Mouse (Mus musculus) layer of hippocampus, adult 2 months (tissue): ENCODE results near the gene Vax2. TPM values are rescaled to one million over a fixed set of nuclear protein-coding genes. Genes with fewer than 3 reads are reported as not detected.

ENCODE experiments used
- DNase-seq, 2 experiments: peaks; one replicate each; pipeline ENCODE4 v3.0.0; 2022; ENCODE audit warnings: low spot score in 2 of 2
- H3K27ac ChIP-seq: fragments of 200-600 bp; 2 replicates; pipeline ENCODE4 v1.8.1; 2022
- H3K4me3 ChIP-seq: fragments of 200-600 bp; 2 replicates; pipeline ENCODE4 v1.8.1; 2022; ENCODE audit warnings: mild to moderate bottlenecking
- CTCF ChIP-seq: fragments of 200-600 bp; conservative IDR thresholded peaks from 2 replicates; pipeline ENCODE4 v1.8.1; 2022; ENCODE audit warnings: antibody characterized with exemption, mild to moderate bottlenecking, moderate library complexity
- total RNA-seq, 2 experiments: library from RNA; stranded (reverse); gene quantifications; 2 replicates each; pipeline ENCODE4 v1.2.3; 2021

Vax2 gene
- total RNA-seq, 2 experiments from 2014 or later = not detected

DNA sequence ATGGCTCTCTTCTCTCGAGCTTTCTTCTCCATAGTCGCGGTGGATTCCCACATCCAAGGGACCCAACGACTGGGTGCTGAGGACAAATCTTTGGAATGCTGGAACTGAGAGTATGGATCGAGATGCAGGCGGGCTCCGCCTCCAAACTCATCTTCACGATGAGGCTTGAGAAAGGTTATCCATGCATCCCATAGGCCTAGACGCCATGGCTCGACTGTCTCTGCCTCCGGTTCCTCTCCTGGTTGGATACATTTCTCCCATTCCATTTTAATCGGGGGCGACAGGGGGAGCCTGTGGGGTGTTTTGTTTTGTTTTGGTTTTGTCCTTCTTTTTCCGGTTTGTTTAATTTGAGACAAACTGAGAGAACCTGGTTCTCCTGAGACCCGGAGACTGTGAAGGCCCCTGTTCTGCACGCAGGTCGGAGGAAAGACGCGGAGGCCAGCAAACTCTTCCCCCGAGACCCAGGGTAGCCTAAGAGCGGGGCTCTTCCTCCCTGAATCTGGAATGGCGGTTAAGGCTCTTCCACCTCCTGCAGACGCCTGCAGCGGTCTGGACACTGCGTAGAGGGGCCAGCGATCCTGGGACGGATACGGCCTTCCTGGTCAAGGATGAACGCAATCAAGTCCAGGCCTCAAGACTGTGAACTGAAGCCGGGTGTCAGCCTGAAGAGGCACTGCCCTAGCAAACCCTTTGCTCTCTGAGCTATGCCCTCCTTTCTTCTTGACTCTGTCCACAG, 4.6 kb downstream of the Vax2 start:
- no peak for DNase-seq
- no peak for TF ChIP-seq CTCF
- Histone ChIP-seq H3K4me3 (no peak overlapping the region), H3K27ac (no peak overlapping the region)

DNA sequence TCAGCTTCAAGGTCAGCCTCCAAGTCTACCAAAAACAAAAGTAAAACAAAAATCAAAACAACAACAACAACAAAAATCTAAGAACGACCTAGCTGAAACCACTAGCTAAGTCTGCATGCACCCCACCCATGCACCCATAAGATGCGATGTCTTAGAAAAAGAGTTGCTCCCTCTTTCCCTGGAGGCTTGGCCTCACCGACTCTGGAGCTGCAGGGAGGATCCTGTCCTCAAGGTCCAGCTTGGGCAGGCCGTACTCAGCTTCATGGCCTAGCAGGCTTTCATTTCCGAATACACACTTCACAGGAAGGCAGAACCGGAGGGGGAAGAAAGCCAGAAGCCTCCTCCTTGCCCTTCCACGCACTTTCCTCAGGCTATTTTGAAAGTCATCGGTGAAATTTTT, 6.0 kb downstream of the Vax2 start:
- no peak for DNase-seq
- Histone ChIP-seq H3K27ac (no peak overlapping the region), H3K4me3 (no peak overlapping the region)
- no peak for TF ChIP-seq CTCF

DNA sequence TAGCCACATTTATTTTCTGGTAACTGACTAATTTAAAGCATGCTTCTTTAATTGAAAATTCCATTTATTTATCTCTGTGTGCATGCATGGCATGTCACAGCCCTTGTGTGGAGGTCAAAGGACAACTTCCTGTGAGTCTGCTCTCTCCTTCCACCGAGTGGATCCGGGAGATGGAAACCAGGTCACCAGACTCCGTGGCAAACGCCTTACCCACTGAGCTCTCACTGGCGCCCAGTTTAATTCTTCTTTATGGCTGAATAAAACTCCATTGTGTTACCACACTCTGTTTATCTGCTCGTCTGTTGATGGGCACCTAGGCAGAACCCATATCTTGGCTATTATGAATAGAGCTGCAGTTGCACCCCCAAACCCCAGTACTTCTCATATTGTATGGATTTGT, 11.5 kb downstream of the Vax2 start:
- no peak for TF ChIP-seq CTCF
- Histone ChIP-seq H3K4me3 (no peak overlapping the region), H3K27ac (no peak overlapping the region)
- no peak for DNase-seq

DNA sequence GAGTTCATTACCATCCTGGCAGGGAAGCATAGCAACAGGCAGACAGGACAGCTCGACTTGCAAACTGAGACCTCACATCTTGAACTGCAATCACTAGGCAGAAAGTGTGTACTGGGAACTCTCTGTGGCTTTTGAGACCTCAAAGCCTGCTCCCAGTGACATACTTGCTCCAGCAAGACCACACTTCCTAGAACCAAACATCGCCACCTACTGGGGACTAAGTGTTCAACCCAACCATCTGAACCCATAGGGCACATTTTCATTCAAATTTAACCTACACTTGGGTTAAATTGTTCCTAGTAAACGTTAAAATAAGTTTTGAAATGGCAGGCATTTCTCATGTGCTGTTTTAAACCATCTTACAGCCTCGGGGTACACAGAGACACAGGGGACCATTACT, 16.1 kb downstream of the Vax2 start:
- no peak for DNase-seq
- no peak overlapping the region for H3K4me3 ChIP-seq
- peak; percentile 56 for TF ChIP-seq CTCF
- H3K27ac ChIP-seq = no peak overlapping the region

DNA sequence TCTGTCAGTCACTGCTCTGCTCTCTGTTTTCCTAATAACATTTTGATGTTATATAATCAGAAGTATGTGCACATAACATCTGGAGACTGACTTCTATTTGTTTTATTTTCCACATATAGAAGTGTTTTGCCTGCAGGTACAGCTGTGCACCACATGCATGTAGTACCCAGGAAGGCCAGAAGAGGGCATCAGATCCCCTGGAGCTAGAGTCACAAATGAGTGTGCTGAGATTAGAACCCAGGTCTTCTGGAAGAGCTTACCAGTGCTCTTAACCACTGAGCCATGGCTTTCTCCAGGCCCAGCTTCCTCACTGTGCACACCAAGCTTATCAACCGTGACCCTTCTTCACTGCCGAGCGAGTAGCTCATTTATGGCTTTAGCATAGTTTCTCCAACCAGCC, 17.4 kb downstream of the Vax2 start:
- DNase-seq = no peak
- H3K4me3 ChIP-seq = no peak overlapping the region
- TF ChIP-seq CTCF = peak; percentile 77

DNA sequence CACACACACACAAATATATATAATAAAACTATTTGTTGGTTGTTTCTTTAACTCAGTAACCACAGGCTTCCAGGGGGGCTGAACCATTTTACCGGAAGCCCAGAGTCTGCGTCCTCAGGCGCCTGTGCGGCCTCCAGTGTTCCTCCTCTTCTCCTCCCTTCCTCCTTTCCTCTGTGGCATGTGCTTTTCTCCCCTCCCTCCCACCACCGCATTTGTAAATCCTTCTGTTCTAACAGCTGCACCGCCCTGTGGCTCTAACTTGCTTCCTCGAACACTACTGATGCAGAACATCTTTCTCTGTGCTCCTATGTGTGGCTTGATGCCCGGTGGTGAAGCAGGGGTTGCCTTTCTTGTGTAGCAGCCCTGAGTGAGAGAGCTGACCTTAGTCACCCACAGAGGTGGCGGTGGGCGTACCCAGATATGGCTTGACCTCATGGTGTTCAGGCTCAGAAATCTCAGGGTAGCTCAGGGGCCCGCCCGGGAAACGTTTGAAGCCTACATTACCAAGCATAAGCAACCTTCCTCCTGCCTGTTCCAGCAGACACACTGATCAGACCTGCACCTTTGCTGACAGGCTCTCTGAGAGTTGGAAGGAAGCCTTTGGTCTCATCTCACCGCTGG, 18.4 kb downstream of the Vax2 start:
- DNase-seq = peak; percentile 23
- no peak overlapping the region for H3K4me3 ChIP-seq
- no peak overlapping the region for H3K27ac ChIP-seq
- TF ChIP-seq CTCF = no peak

More for the DNA sequence above, 17.4 kb downstream of the Vax2 start:
- no peak overlapping the region for H3K27ac ChIP-seq

DNA sequence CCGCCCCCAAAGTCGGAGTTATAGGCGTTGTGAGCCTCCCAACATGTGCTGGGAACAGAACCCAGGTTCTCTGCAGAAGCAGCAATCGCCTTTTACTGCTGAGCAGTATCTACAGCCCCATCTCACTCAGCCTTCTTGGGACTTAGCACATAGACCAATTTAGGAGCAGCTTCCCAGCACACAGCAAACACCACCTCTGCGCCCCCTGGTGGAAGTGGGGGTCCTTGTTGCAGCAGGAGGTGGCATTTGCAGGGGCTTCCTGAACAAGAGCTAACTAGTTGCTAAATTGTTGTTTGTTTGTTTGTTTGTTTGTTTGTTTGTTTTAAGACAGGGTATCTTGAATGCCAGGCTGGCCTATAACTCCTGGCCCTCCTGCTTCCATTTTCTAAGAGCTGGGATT, 20.1 kb downstream of the Vax2 start:
- peak; percentile 81 for TF ChIP-seq CTCF
- H3K4me3 ChIP-seq = no peak overlapping the region
- peak in 1 of 2 experiments; percentile 69 for DNase-seq
- no peak overlapping the region for H3K27ac ChIP-seq

DNA sequence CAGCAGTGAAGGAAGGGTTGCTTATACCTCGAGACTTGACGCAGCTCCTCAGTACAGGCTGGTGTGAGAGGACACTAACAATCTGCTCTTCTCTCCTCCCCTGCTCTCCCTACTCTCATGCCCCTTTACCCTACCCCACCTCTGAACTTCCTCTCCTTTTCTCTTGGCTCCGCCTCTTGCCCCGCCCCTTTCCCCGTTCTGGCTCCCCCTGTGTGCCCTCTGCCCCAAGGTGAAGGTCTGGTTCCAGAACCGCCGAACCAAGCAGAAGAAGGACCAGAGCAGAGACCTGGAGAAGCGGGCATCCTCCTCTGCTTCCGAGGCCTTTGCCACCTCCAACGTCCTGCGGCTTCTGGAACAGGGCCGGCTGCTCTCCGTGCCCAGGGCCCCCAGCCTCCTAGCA, 26.2 kb downstream of the Vax2 start:
- H3K4me3 ChIP-seq = no peak overlapping the region
- no peak for TF ChIP-seq CTCF
- DNase-seq = no peak
- H3K27ac ChIP-seq = no peak overlapping the region

DNA sequence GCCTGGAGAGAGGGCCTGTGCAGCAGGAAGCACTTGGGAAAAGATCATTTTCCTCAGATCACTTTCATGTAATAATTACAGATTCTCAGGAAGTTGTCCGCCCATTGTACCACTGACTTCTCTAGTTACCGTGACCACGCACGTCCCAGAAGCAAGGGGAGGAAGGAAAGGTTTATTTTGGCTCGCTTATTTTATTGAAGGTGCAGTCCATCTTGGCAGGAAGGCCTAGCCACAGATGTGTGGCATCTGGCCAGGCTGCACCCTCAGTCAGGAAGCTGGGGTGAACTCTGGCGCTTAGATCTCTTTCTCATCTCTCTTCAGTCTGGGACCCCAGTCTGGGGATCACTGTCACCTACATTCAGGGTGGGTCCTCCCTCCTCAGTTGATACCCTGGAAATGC, 27.5 kb downstream of the Vax2 start:
- H3K4me3 ChIP-seq = no peak overlapping the region
- TF ChIP-seq CTCF = no peak
- no peak overlapping the region for H3K27ac ChIP-seq
- DNase-seq = no peak

DNA sequence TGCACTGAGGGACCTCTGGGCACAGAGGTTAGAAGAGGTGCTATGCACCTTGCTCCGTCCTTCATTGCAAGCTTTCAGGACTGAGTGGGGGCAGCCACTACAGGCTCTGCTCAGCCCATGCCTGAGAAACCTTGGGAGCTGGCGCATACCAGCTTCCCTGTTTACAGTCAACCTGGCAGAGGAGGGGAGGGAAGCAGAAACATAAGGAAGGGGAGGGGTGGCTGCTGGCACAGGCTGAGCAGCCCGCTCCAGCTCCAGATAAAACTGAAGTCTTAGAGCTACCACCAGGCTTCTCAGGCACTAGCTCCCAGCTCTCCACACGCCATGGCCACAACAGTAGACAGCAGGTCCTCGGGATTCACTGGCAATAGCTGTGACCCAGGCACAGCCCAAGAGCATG, 31.7 kb downstream of the Vax2 start, which contains the start of gene Atp6v1b1:
Atp6v1b1 (plus strand) TSS at position 230 of the 400 bp plus-strand sequence.
- Histone ChIP-seq H3K27ac (no peak within 1 kb of the TSS), H3K4me3 (no peak within 1 kb of the TSS)
- TF ChIP-seq CTCF = no peak
- DNase-seq = no peak

DNA sequence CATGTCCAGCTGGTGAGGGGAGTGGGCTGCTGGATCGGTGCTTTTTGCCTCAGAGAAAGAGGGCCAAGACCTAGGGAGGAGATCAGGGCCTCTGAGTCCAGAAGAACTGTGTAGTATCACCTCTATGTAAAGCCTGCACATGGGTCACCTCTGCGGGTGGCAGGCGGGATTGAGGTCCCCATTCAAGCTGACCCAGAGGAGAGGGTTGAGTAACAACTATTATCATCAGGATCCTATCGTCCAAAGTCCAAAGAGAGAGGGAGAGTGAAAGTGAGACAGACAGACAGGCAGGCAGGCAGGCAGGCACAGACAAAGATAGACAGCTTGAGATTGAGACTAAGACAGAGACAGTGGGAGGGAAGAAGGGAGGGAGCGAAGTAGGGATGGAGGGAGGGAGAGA, 32.1 kb downstream of the Vax2 start:
- TF ChIP-seq CTCF = no peak
- H3K27ac ChIP-seq = no peak overlapping the region
- DNase-seq = no peak
- no peak overlapping the region for H3K4me3 ChIP-seq

DNA sequence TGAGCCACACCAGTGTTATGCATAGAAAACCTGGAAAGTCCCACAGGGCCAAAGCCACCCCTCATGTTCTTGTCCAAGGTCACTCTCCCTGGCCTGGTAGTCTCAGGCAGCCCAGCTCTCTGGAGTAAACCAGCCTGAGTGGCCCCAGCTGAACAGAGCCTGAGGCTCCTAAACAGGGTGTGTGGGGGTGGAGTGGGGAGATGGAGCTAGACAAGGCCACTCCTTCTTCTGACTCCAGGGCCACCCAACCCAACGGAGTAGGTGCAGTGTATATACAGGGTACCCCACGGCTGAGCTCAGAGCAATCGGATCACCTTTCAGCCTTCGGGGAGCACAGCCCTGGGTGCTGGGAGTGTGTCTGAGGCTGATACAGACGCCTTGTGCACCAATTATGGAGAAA, 33.1 kb downstream of the Vax2 start:
- no peak for DNase-seq
- Histone ChIP-seq H3K27ac (no peak overlapping the region), H3K4me3 (no peak overlapping the region)
- TF ChIP-seq CTCF = no peak

DNA sequence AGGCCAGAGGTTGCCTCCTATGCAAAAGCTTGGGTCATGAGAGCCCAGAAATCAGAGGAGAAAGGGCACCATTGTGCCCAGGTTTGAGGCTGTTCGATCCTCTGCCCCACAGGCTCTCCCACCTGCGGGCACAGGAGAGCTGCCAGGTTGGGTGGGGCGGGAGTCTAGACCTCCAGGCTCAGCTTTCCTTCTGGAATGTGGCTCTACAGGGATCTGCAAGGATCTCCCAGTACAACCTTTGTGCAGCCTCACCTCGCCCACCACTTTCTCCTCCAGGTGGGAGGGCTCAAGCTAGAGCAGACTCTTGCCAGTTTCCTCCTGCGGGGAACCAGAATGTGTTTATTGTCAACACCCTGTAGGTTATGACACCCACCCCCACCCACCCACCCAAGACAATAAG, 33.5 kb downstream of the Vax2 start:
- no peak for TF ChIP-seq CTCF
- DNase-seq = no peak
- H3K27ac ChIP-seq = no peak overlapping the region
- no peak overlapping the region for H3K4me3 ChIP-seq

DNA sequence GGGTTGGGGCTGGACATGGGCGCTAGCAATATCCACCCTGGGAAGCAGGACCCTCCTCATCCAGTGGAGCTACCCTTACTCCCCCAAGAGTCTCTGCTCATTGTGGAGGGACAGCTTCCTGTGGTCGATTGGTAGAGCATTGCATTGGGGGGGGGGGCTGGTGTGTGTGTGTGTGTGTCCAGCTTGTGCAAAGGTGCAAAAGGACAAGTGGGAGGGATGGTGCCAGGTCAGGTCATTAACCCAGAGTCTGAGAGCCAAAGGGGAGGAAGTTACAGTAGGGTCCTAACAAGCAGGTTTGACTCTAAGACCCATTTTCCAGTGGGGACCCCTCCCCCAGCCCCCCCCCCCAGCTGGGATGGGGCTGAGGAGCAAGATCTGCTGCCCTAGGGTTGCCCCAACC, 34.4 kb downstream of the Vax2 start:
- Histone ChIP-seq H3K4me3 (no peak overlapping the region), H3K27ac (no peak overlapping the region)
- no peak for DNase-seq
- TF ChIP-seq CTCF = no peak
